Mouse (Mus musculus) liver, embryonic 14.5 days (tissue): ENCODE measurements around the gene Samd15. TPM values are rescaled to one million over a fixed set of nuclear protein-coding genes. Genes with fewer than 3 reads are reported as not detected.
"Not testable (repeated sequence)": the region's sequence is repeated elsewhere in the genome, so short reads cannot be mapped to it uniquely, and the experiment has no call there.

ENCODE experiments used
- ATAC-seq: fragments of 200-750 bp; cut with Nextera tagmentation; 2 replicates; pipeline ENCODE4 v1.8.0; 2017; ENCODE audit warnings: moderate number of reproducible peaks, mild to moderate bottlenecking, moderate library complexity; ENCODE audit not compliant: insufficient read depth
- DNase-seq, 3 experiments: peaks; one replicate each; pipeline ENCODE4 v3.0.0-alpha.2; 2012 to 2013; ENCODE audit warnings: low read depth in 3 of 3, low spot score in 3 of 3
- H3K27ac ChIP-seq: fragments of 300-500 bp; sonication (generic); 2 replicates; pipeline ENCODE4 v1.5.1; 2014; ENCODE audit warnings: moderate library complexity, mild to moderate bottlenecking, control low read depth, inconsistent platforms
- H3K27me3 ChIP-seq: fragments of 300-500 bp; sonication (generic); 2 replicates; pipeline ENCODE4 v1.6.1; 2014; ENCODE audit warnings: mild to moderate bottlenecking, low read length, moderate library complexity; ENCODE audit not compliant: control insufficient read depth, insufficient read depth
- H3K36me3 ChIP-seq: fragments of 300-500 bp; sonication (generic); replicated peaks from 2 replicates; pipeline ENCODE4 v1.6.1; 2014; ENCODE audit warnings: low read depth; ENCODE audit not compliant: control insufficient read depth, insufficient read depth
- H3K4me1 ChIP-seq, 2 experiments: fragments of 200-500 bp in 1 of 2; fragments of 300-500 bp in 1 of 2; sonication (generic) in 1 of 2; replicated peaks; 2 replicates each; pipeline ENCODE4 v1.6.1; 2012 to 2014; ENCODE audit warnings: antibody characterized with exemption in 1 of 2, inconsistent platforms in 1 of 2, low read length in 1 of 2; ENCODE audit not compliant: control insufficient read depth in 2 of 2, insufficient read depth in 2 of 2
- H3K4me2 ChIP-seq: fragments of 300-500 bp; sonication (generic); 2 replicates; pipeline ENCODE4 v1.6.1; 2014; ENCODE audit warnings: low read depth, mild to moderate bottlenecking, control low read depth, moderate library complexity
- H3K4me3 ChIP-seq, 2 experiments: fragments of 200-500 bp in 1 of 2; fragments of 300-500 bp in 1 of 2; sonication (generic) in 1 of 2; 2 replicates each; pipeline ENCODE4 v1.5.1; 2012 to 2014; ENCODE audit warnings: low read depth in 2 of 2, low read length in 2 of 2, mild to moderate bottlenecking in 2 of 2, control low read depth in 1 of 2, inconsistent platforms in 1 of 2, moderate library complexity in 1 of 2; ENCODE audit not compliant: insufficient read depth in 1 of 2
- H3K9ac ChIP-seq: fragments of 300-500 bp; sonication (generic); replicated peaks from 2 replicates; pipeline ENCODE4 v1.6.1; 2014; ENCODE audit warnings: mild to moderate bottlenecking, control low read depth, moderate library complexity
- H3K9me3 ChIP-seq: fragments of 300-500 bp; sonication (generic); 2 replicates; pipeline ENCODE4 v1.6.1; 2016; ENCODE audit warnings: low read length, mixed read lengths; ENCODE audit not compliant: control insufficient read depth
- CTCF ChIP-seq: IDR thresholded peaks from 2 replicates; pipeline ENCODE4 v1.5.1; 2016; ENCODE audit warnings: antibody characterized with exemption, low read depth, control low read depth
- EP300 ChIP-seq: IDR thresholded peaks from 2 replicates; pipeline ENCODE4 v1.6.1; 2016; ENCODE audit warnings: antibody characterized with exemption, low read depth
- WGBS: fragments of 180-500 bp; shearing (Covaris S2); extraction: QIAGEN DNeasy Blood & Tissue Kit; methylation state at CpG from one replicate; pipeline ENCODE4 v1.1.7; 2014; ENCODE audit not compliant: insufficient replicate concordance; 5-methylcytosine and 5-hydroxymethylcytosine counted together
- polyA plus RNA-seq, 2 experiments: library from polyadenylated mRNA; depleted of rRNA in 1 of 2; stranded (reverse) in 1 of 2; unstranded in 1 of 2; fragments of >200 nt; fragmentation: Nextera tagmentation in 1 of 2; extraction: Ambion mirVana in 1 of 2; gene quantifications; 2 replicates each; pipeline versions ENCODE4 v1.2.1 to v1.2.3; 2012 to 2014

Gene Samd15
- polyA plus RNA-seq (2012; rRNA removed) (0.03 and 0.21 TPM in 2 replicates), polyA plus RNA-seq (2014; fragmentation: Nextera tagmentation; extraction: Ambion mirVana) (7.6 and 8.2 TPM in 2 replicates)

DNA sequence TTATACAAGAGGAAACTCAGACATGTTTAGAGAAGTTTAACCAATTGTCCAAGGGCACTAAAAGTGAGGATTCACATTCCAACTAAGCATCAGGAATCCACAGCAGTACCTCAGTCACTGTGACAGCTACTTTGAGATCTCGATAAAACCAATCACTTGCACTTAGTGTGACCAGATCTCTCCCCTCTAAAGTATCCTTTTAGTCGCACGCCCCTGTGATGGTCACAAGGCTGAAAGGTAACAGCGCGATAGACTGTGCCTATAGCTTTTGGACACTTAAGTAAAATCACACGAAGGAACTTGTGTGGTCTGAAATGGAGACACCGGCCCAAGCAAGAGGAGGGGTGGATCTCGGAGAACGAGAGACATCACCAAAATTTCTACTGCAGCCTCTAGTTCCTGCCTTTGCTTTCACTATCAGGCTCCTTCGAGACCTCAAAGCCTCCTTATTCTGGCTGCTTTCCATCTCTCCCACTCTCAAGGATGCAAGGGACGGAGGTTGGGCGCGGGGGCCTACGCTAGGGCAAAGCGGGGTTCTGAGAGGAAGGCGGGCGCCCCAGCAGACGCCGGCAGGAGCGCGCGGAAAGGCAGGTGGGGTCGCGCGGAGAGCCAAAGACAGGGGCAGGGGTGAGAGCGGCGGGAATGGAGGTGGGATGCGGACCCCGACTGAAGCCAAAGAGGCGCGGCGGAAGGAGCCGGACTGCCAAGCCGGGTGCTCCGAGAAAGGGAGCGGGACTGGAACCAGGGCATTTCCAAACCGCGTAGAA, at the start of gene Samd15:
TSS of gene Samd15 (plus strand) at position 518 of the 767 bp plus-strand sequence.
- TF ChIP-seq EP300 (no peak), CTCF (no peak)
- no peaks in the 10 kb centered on the region for H3K9me3 ChIP-seq
- peak; percentile 49; the same call in 1 of the 2 replicates for ATAC-seq
- peaks cover 15% of the 10 kb centered on the region for H3K27me3 ChIP-seq
- 2% methylated on average over 38 of the region's 38 CpGs for WGBS
- peak within 1 kb of the TSS; percentile 70 for H3K9ac ChIP-seq
- H3K4me1 ChIP-seq, result peaks cover 0 to 8% of the 10 kb centered on the region in 2 experiments; a peak in 2 of 4 replicates
- H3K4me3 ChIP-seq, result peak within 1 kb of the TSS; percentile 54 to 71
- H3K4me2 ChIP-seq, result peak within 1 kb of the TSS; percentile 76
- no peak within 1 kb of the TSS for H3K27ac ChIP-seq
- no peak for DNase-seq
- H3K36me3 ChIP-seq, result no peaks in the 10 kb centered on the region

DNA sequence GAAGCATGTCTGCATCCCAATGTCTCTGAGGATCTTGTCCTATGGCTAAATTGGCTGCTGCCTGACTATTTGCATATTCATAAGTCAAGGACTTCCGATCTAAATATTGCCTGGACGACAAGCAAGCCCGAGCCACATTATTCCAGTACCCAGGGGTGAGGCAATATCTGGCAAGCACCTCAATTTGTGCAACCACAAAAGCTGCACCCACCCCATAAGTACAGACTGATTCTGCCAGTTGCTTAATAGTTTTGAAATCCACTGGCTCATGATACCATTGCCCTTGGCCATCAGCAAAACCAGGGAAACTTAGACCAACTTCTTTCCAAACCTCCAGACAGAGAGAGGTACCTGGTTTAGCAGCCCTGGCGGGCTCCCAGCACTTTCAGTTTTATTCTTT, 45.1 kb upstream of the Samd15 start:
- H3K27ac ChIP-seq, DNase-seq: not testable (repeated sequence)
- 80% methylated on average over 4 of the region's 4 CpGs for WGBS

DNA sequence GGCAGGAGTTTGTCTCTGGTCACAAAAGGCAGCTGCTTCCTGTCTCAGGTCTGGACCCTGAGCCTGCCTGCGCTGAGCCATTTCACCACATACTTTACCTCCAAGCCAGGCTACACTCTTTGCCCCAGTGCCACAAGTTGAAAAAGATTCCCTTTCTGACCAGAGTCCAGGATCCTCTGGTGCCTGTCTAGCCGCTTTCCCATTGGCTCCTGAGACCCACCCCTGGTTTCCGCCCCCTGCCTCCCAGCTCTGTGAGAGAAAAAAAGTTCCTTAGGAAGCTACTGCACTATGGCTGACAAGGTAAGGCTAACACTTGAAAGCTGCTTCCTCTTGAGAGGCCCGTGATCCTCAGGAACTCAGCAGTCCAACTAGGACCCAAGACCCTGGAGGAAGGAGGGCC, 42.2 kb upstream of the Samd15 start:
- DNase-seq, result peak in 1 of 3 experiments; percentile 33
- H3K4me2 ChIP-seq, result no peak overlapping the region
- H3K27ac ChIP-seq, result peak overlapping the region; percentile 63

More for the DNA sequence above, 45.1 kb upstream of the Samd15 start:
- H3K4me1 ChIP-seq, ATAC-seq, H3K36me3 ChIP-seq, H3K9me3 ChIP-seq, H3K27me3 ChIP-seq, H3K9ac ChIP-seq, H3K4me3 ChIP-seq, H3K4me2 ChIP-seq: not testable (repeated sequence)

DNA sequence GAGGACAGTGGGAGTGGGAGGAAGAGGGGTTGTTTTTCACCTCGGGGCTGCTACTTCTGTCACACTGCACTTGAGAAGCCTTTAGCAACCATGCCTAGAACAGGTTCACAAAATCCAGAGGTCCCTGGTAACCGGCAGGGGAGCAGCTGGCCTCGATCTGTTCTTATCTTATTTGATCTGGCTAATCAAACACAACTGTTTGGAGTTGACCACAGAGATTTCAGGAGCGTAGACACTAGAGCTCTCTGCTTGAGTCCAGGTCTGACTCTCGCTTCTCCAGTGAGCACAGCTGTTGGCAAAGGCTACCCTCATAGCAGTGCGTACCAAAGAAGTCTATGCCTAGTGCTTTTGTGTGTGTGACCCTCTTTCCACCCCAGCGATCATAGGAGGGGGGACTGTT, 41.4 kb upstream of the Samd15 start:
- Histone ChIP-seq H3K27me3 (no peaks in the 10 kb centered on the region), H3K9ac (no peak overlapping the region), H3K4me2 (peak overlapping the region; percentile 42), H3K27ac (no peak overlapping the region), H3K4me1 (peaks cover 2 to 24% of the 10 kb centered on the region in 2 experiments; a peak in 3 of 4 replicates), H3K36me3 (no peaks in the 10 kb centered on the region; the same call in 1 of the 2 replicates), H3K4me3 (peak overlapping the region; percentile 15 to 54; a peak in 3 of 4 replicates), H3K9me3 (no peaks in the 10 kb centered on the region)
- 59% methylated on average over 7 of the region's 7 CpGs for WGBS
- no peak for TF ChIP-seq CTCF
- no peak for TF ChIP-seq EP300
- DNase-seq, result no peak
- peak; percentile 34; the same call in 1 of the 2 replicates for ATAC-seq

More for the DNA sequence above, 42.2 kb upstream of the Samd15 start:
- Histone ChIP-seq H3K27me3 (no peaks in the 10 kb centered on the region), H3K36me3 (no peaks in the 10 kb centered on the region), H3K4me3 (peak overlapping the region; percentile 33 to 54), H3K9me3 (no peaks in the 10 kb centered on the region), H3K9ac (no peak overlapping the region), H3K4me1 (peaks cover 2 to 16% of the 10 kb centered on the region in 2 experiments; a peak in 3 of 4 replicates)
- ATAC-seq, result peak; percentile 54
- TF ChIP-seq EP300 (peak; percentile 34; the same call in 1 of the 2 replicates), CTCF (no peak)
- 44% methylated on average over 4 of the region's 4 CpGs for WGBS

DNA sequence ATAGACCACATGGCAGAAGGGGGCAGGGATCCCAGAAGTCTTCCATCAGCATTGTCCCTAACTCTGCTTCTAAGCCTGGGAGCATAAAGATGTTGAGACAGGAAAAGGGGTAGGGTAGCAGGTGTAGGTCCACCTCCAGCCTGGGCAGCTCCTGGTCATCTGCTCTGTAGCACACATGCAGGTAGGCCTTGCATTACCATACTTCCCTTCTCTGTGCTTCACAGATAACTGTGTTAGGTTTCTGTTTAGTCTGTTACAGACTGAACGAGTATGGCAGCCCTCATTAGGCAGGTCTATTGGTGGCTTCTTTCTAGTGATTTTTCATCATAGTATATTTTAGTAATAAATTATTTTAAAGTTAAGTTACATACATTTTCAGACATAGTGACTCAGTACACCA, 39.2 kb upstream of the Samd15 start:
- Histone ChIP-seq H3K9ac (no peak overlapping the region), H3K9me3 (no peaks in the 10 kb centered on the region), H3K27me3 (no peaks in the 10 kb centered on the region), H3K36me3 (no peaks in the 10 kb centered on the region; the same call in 1 of the 2 replicates), H3K4me3 (no peak overlapping the region), H3K27ac (no peak overlapping the region), H3K4me1 (peaks cover 2 to 29% of the 10 kb centered on the region in 2 experiments; a peak in 3 of 4 replicates), H3K4me2 (no peak overlapping the region)
- TF ChIP-seq EP300 (no peak), CTCF (no peak)
- ATAC-seq, result no peak
- whole genome bisulfite sequencing, result 39% methylated on average over 1 of the region's 1 CpGs
- DNase-seq, result no peak
